Mouse (Mus musculus) embryo, embryonic 10.5 days (tissue): ENCODE measurements at regions not wholly inside any gene's neighbourhood (a gene's known extent, or its start where the extent isn't known, plus 50 kb on each side); places are given as distances from the start of the nearest gene placed in this dataset.

Source experiments
- DNase-seq: peaks from one replicate; pipeline ENCODE4 v3.0.0-alpha.2; 2015; ENCODE audit warnings: low spot score

DNA sequence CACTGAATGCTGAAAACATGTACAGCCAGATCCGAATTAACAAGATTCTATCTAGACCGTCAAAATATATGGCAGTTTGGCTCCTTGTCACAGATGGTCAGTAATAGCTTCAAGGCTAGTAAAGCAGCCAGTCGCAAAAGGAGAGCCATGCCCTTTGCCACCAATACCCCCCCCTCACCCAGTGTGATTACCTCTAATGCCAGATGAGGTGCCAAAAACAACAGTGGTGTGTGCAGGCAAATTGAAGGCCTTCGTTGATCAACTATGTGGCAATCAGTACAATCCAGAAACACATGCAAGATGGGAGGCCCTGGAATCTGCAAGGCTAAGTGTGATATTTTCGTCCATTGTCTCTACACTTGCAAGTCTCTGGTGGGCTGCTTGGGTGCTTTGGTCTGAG is 75.8 kb upstream of the Kcnd3 start:
- DNase-seq, result no peak

DNA sequence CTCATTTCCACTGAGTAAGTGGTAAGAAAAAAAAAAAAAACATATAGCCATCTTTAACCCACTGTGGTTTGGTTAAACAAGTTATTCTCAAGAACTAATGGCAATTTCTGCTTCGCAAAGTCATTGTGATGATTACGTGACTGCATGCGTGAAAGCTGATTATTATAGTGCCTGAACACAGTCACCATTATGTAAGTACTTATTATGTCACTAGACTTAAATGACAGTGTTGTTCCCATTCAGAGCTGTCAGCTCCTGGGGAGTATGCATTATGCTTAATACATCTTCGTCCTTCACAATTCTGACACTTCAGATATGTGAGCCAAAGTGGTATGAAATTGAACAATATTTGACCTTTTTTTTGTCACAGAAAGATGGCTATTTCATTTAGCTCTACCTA is 71.3 kb upstream of the Kcnd3 start:
- no peak for DNase-seq

DNA sequence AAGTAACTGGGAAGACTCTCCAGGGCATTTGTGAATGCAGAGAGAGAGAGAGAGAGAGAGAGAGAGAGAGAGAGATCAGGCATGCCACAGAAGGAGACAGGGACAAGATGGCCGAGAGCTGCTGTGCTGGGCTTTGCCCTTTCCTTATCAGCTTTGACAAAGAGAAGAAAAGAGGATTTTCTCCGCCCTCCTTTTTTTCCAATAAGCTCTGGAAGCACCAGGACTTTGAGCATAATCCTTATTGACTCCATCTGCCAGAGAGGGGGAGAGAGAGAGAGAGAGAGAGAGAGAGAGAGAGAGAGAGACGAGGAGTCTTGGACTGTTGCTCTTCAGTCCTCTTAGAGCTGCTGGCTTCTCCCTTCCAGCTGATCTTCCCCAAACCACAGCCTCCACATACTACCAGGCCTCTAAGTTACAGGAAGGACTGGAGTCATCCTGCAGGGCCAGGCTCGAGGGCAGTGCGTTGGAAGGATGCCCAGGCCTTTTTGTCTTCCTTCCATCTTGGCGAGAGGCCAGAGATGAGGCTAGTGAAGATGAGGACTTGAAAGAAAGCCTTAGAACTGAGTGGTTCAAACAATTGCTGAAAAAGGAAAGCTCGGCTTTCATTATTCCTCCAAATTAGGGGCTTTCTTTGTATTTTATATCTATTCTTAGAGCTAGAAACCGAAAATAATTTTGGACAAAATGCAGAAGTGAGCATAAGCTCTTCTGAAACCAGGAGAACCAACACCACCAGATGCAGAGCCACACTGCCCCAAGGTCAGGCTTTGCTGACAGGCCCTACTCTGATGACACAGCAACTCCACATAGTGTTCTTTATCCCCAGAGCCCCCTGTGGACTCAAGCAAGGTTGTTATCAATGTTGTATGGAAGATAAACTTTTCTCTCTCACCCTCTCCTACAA is 59.3 kb upstream of the Kcnd3 start:
- DNase-seq, result no peak
